Mouse (Mus musculus) liver, embryonic 16.5 days (tissue): Measurements from ENCODE around the gene Foxc1. TPM values are rescaled to one million over a fixed set of nuclear protein-coding genes. Genes with fewer than 3 reads are reported as not detected.

Experiments
- ATAC-seq: fragments of 200-750 bp; cut with Nextera tagmentation; 2 replicates; pipeline ENCODE4 v1.8.0; 2017; ENCODE audit warnings: low read depth, mild to moderate bottlenecking, moderate number of reproducible peaks, moderate library complexity
- H3K27ac ChIP-seq: fragments of 300-500 bp; sonication (generic); 2 replicates; pipeline ENCODE4 v1.5.1; 2014; ENCODE audit warnings: mild to moderate bottlenecking, low read length
- H3K27me3 ChIP-seq: fragments of 300-500 bp; sonication (generic); 2 replicates; pipeline ENCODE4 v1.6.1; 2014; ENCODE audit warnings: low read depth, low read length, mixed read lengths; ENCODE audit not compliant: control insufficient read depth, insufficient read depth
- H3K36me3 ChIP-seq: fragments of 300-500 bp; sonication (generic); 2 replicates; pipeline ENCODE4 v1.6.1; 2014; ENCODE audit warnings: mild to moderate bottlenecking; ENCODE audit not compliant: control insufficient read depth, insufficient read depth
- H3K4me1 ChIP-seq: fragments of 300-500 bp; sonication (generic); 2 replicates; pipeline ENCODE4 v1.6.1; 2014; ENCODE audit warnings: low read depth, low read length, mixed read lengths; ENCODE audit not compliant: control insufficient read depth
- H3K4me2 ChIP-seq: fragments of 300-500 bp; sonication (generic); 2 replicates; pipeline ENCODE4 v1.6.1; 2014; ENCODE audit warnings: low read depth, low read length, mixed read lengths
- H3K4me3 ChIP-seq: fragments of 300-500 bp; sonication (generic); 2 replicates; pipeline ENCODE4 v1.5.1; 2014; ENCODE audit warnings: low read depth, mild to moderate bottlenecking, low read length
- H3K9ac ChIP-seq: fragments of 300-500 bp; sonication (generic); 2 replicates; pipeline ENCODE4 v1.6.1; 2014; ENCODE audit warnings: low read depth, low read length
- H3K9me3 ChIP-seq: fragments of 300-500 bp; sonication (generic); replicated peaks from 2 replicates; pipeline ENCODE4 v1.6.1; 2016; ENCODE audit warnings: low read length; ENCODE audit not compliant: control insufficient read depth
- WGBS: fragments of 180-500 bp; shearing (Covaris S2); extraction: QIAGEN DNeasy Blood & Tissue Kit; methylation state at CpG from one replicate; pipeline ENCODE4 v1.1.7; 2014; ENCODE audit not compliant: insufficient replicate concordance; 5-methylcytosine and 5-hydroxymethylcytosine counted together
- polyA plus RNA-seq: library from polyadenylated mRNA; unstranded; fragments of >200 nt; fragmentation: Nextera tagmentation; extraction: Ambion mirVana; gene quantifications from 2 replicates; pipeline ENCODE4 v1.2.1, GENCODE M21; 2015

The Foxc1 gene
- polyA plus RNA-seq, 1 experiment from 2014 or later, result not detected

DNA sequence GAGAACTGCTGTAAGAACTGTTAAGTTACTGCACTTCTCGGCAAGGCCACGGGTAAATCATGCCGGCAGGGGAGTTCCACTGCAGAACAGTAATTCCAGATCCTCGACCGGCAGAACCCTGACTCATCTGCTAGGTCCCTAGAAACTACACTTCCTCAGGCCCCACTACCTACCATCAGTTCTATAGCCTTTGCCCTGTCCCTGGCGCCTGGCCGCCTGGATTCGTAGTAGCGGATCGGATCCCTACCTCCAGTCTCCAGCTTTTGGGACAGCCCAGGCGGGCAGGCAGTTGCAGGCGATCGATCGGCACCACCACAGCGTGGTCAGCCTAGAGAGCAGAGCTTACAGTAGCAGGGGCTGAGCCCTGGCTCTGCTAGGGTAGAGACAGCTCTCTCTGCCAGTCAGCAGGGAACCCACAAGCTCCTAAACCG is 14.2 kb downstream of the Foxc1 start:
- 14% methylated on average over 16 of the region's 16 CpGs for WGBS
- H3K9ac ChIP-seq, result peak overlapping the region; percentile 38; the same call in 1 of the 2 replicates
- no peaks in the 10 kb centered on the region for H3K4me1 ChIP-seq
- peaks cover 3% of the 10 kb centered on the region; the same call in 1 of the 2 replicates for H3K27me3 ChIP-seq
- ATAC-seq, result peak; percentile 75
- H3K4me3 ChIP-seq, result peak overlapping the region; percentile 38
- H3K4me2 ChIP-seq, result peak overlapping the region; percentile 43
- H3K36me3 ChIP-seq, result no peaks in the 10 kb centered on the region
- H3K27ac ChIP-seq, result no peak overlapping the region
- no peaks in the 10 kb centered on the region for H3K9me3 ChIP-seq

GRCm38 (mm10) chr13:31821050-31821449 is 14.6 kb downstream of the Foxc1 start:
- 23% methylated on average over 6 of the region's 6 CpGs for WGBS
- H3K27me3 ChIP-seq, result no peaks in the 10 kb centered on the region; the same call in 1 of the 2 replicates
- H3K36me3 ChIP-seq, result no peaks in the 10 kb centered on the region
- no peak for ATAC-seq
- H3K4me3 ChIP-seq, result no peak overlapping the region; the same call in 1 of the 2 replicates
- no peak overlapping the region for H3K27ac ChIP-seq
- no peaks in the 10 kb centered on the region for H3K4me1 ChIP-seq
- H3K9ac ChIP-seq, result no peak overlapping the region
- peak overlapping the region; percentile 43 for H3K4me2 ChIP-seq
- no peaks in the 10 kb centered on the region for H3K9me3 ChIP-seq

DNA sequence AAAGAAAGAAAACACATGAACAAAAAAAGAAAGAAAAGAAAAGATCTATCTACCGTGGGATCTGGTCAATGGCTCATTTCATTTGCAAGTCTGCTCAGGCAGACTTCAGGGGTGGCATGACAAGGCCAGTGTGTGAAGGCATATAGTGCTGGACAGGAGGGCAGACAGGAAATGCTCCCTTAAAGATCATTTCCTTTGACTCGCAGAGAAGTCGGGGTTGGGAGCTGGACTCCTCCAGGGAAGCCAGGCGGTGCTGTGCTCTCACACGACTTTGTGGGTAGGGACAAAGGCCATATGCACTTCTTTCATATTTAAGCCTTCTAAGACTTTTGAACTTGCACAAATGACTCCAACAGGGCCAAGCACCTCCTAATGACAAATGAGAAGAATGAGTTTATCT is 16.9 kb downstream of the Foxc1 start:
- Histone ChIP-seq H3K9ac (no peak overlapping the region), H3K4me2 (no peak overlapping the region), H3K36me3 (no peaks in the 10 kb centered on the region), H3K4me3 (no peak overlapping the region), H3K4me1 (no peaks in the 10 kb centered on the region), H3K27ac (no peak overlapping the region), H3K27me3 (no peaks in the 10 kb centered on the region; the same call in 1 of the 2 replicates), H3K9me3 (no peaks in the 10 kb centered on the region)
- no peak for ATAC-seq
- 30% methylated on average over 5 of the region's 5 CpGs for WGBS

- H3K27ac ChIP-seq, result no peak overlapping the region
- no peak overlapping the region for H3K4me3 ChIP-seq
- H3K9ac ChIP-seq, result no peak overlapping the region
- no peak overlapping the region for H3K4me2 ChIP-seq
- WGBS, result 65% methylated on average over 1 of the region's 1 CpGs
- ATAC-seq, result no peak
- no peaks in the 10 kb centered on the region for H3K36me3 ChIP-seq
- no peaks in the 10 kb centered on the region; the same call in 1 of the 2 replicates for H3K27me3 ChIP-seq
- H3K9me3 ChIP-seq, result no peaks in the 10 kb centered on the region
- H3K4me1 ChIP-seq, result no peaks in the 10 kb centered on the region
These were observed 18.7 kb downstream of the Foxc1 start for GRCm38 (mm10) chr13:31825180-31825579.

DNA sequence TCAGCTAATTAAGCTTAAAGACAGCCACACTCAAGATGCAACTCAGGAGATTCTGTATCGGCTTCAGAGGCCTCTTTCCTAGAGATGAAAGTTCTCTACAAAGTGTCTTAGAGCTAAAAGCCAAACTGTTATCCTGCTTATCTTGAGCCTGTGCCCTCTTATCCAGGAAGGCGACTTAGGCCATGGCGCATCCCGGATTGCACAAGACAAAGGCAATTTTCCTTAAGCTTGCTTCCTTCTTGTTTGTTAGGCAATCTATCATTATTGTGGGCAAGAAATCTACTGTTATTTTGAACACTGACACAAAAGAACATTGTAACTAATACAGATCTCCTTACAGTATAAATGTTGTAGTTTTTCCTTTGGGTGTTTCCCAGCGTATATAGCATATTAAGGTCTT is 20.7 kb downstream of the Foxc1 start:
- ATAC-seq, result no peak
- Histone ChIP-seq H3K4me2 (no peak overlapping the region), H3K36me3 (no peaks in the 10 kb centered on the region), H3K9ac (no peak overlapping the region), H3K27me3 (no peaks in the 10 kb centered on the region; the same call in 1 of the 2 replicates), H3K27ac (no peak overlapping the region), H3K4me3 (no peak overlapping the region), H3K9me3 (no peaks in the 10 kb centered on the region), H3K4me1 (no peaks in the 10 kb centered on the region)
- WGBS, result 60% methylated on average over 5 of the region's 5 CpGs

DNA sequence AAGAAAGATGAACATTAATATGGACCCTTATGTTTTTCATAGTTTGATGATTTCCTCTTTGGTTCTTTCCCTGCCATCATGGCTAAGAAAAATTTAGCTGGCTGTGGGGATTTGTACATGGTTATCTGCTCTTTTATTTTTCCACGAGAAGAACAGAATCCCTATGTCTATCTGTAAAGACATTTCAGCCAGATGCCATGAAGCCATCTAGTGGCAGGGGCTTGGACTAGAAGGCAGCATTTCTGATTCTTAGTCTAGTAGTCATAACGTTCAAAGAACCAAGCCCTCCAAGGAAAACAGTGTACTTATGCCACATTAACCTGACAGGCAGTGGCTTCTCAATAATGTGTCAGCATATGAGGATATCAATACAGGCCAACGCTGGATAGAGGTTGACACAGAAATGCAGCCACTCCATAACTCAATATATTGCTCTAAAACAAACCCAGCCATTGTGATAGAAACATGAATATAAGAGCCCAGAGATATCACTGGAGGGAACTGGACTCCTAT is 21.4 kb downstream of the Foxc1 start:
- Histone ChIP-seq H3K9ac (no peak overlapping the region), H3K4me1 (no peaks in the 10 kb centered on the region), H3K9me3 (no peaks in the 10 kb centered on the region), H3K27me3 (no peaks in the 10 kb centered on the region; the same call in 1 of the 2 replicates), H3K27ac (no peak overlapping the region), H3K4me2 (no peak overlapping the region), H3K4me3 (no peak overlapping the region), H3K36me3 (no peaks in the 10 kb centered on the region)
- ATAC-seq, result no peak
- WGBS, result 41% methylated on average over 3 of the region's 3 CpGs

- H3K4me1 ChIP-seq, result no peaks in the 10 kb centered on the region
- H3K36me3 ChIP-seq, result no peaks in the 10 kb centered on the region
- ATAC-seq, result no peak
- no peaks in the 10 kb centered on the region for H3K9me3 ChIP-seq
- no peak overlapping the region for H3K4me3 ChIP-seq
- no peak overlapping the region for H3K27ac ChIP-seq
- no peak overlapping the region for H3K4me2 ChIP-seq
- no peak overlapping the region for H3K9ac ChIP-seq
- no peaks in the 10 kb centered on the region; the same call in 1 of the 2 replicates for H3K27me3 ChIP-seq
- 57% methylated on average over 4 of the region's 4 CpGs for WGBS
These were observed 22.0 kb downstream of the Foxc1 start for GRCm38 (mm10) chr13:31828446-31828845.

- no peaks in the 10 kb centered on the region for H3K4me1 ChIP-seq
- no peaks in the 10 kb centered on the region for H3K9me3 ChIP-seq
- ATAC-seq, result no peak
- no peaks in the 10 kb centered on the region for H3K36me3 ChIP-seq
- no peaks in the 10 kb centered on the region for H3K27me3 ChIP-seq
- no peak overlapping the region for H3K27ac ChIP-seq
- H3K9ac ChIP-seq, result no peak overlapping the region
- 46% methylated on average over 9 of the region's 9 CpGs for WGBS
- no peak overlapping the region for H3K4me3 ChIP-seq
- no peak overlapping the region for H3K4me2 ChIP-seq
These were observed 23.9 kb downstream of the Foxc1 start for GRCm38 (mm10) chr13:31830332-31830731.

GRCm38 (mm10) chr13:31835802-31836201 is 29.4 kb downstream of the Foxc1 start:
- WGBS, result 61% methylated on average over 4 of the region's 4 CpGs
- H3K27me3 ChIP-seq, result no peaks in the 10 kb centered on the region
- ATAC-seq, result no peak
- H3K4me3 ChIP-seq, result no peak overlapping the region
- no peaks in the 10 kb centered on the region for H3K4me1 ChIP-seq
- H3K4me2 ChIP-seq, result no peak overlapping the region
- no peak overlapping the region for H3K27ac ChIP-seq
- no peaks in the 10 kb centered on the region for H3K9me3 ChIP-seq
- no peaks in the 10 kb centered on the region for H3K36me3 ChIP-seq
- H3K9ac ChIP-seq, result no peak overlapping the region
